Mouse (Mus musculus) midbrain, embryonic 10.5 days (tissue): ENCODE data around the gene Gm14569. TPM values are rescaled to one million over a fixed set of nuclear protein-coding genes. Genes with fewer than 3 reads are reported as not detected.

Experiments
- DNase-seq: peaks from one replicate; pipeline ENCODE4 v3.0.0-alpha.2; 2017; ENCODE audit warnings: low spot score
- H3K27ac ChIP-seq: fragments of 300-500 bp; sonication (generic); replicated peaks from 2 replicates; pipeline ENCODE4 v1.5.1; 2016; ENCODE audit warnings: mild to moderate bottlenecking
- H3K27me3 ChIP-seq: fragments of 300-500 bp; sonication (generic); 2 replicates; pipeline ENCODE4 v1.6.1; 2016; ENCODE audit warnings: low read depth, mild to moderate bottlenecking; ENCODE audit not compliant: poor library complexity, severe bottlenecking
- H3K36me3 ChIP-seq: fragments of 300-500 bp; sonication (generic); 2 replicates; pipeline ENCODE4 v1.6.1; 2016; ENCODE audit warnings: mild to moderate bottlenecking, moderate library complexity
- H3K4me1 ChIP-seq: fragments of 300-500 bp; sonication (generic); 2 replicates; pipeline ENCODE4 v1.6.1; 2016
- H3K4me3 ChIP-seq: fragments of 300-500 bp; sonication (generic); 2 replicates; pipeline ENCODE4 v1.5.1; 2016; ENCODE audit warnings: mild to moderate bottlenecking, moderate library complexity
- H3K9me3 ChIP-seq: fragments of 300-500 bp; sonication (generic); replicated peaks from 2 replicates; pipeline ENCODE4 v1.6.1; 2016; ENCODE audit warnings: mild to moderate bottlenecking
- WGBS: fragments of 180-500 bp; shearing (Covaris S2); methylation state at CpG from one replicate; pipeline ENCODE4 v1.1.7; 2016; 5-methylcytosine and 5-hydroxymethylcytosine counted together
- microRNA-seq: library from miRNA; unstranded; fragments of <30 nt; microRNA quantifications from one replicate; pipeline ENCODE4, GENCODE M21; 2017
- polyA plus RNA-seq: library from polyadenylated mRNA; unstranded; fragments of >200 nt; fragmentation: Nextera tagmentation; extraction: Ambion mirVana; gene quantifications from 2 replicates; pipeline ENCODE4 v1.2.1, GENCODE M21; 2016

The Gm14569 gene
- polyA plus RNA-seq, 1 experiment from 2014 or later = not detected

GRCm38 (mm10) chrX:36434993-36435392 lies 56.6 kb downstream of the Gm14569 start:
- WGBS = 47% methylated on average over 6 of the region's 6 CpGs
- Histone ChIP-seq H3K4me3 (no peak overlapping the region), H3K9me3 (0 out of 2 replicates have a peak, but pooled peaks cover 3% of the 10 kb centered on the region), H3K27me3 (no peaks in the 10 kb centered on the region), H3K4me1 (no peaks in the 10 kb centered on the region), H3K27ac (no peak overlapping the region), H3K36me3 (no peaks in the 10 kb centered on the region)
- DNase-seq = no peak

- no peak overlapping the region for H3K4me3 ChIP-seq
- no peaks in the 10 kb centered on the region for H3K9me3 ChIP-seq
- DNase-seq = no peak
- H3K36me3 ChIP-seq = no peaks in the 10 kb centered on the region
- WGBS = 79% methylated on average over 3 of the region's 3 CpGs
- H3K4me1 ChIP-seq = no peaks in the 10 kb centered on the region
- H3K27ac ChIP-seq = no peak overlapping the region
- no peaks in the 10 kb centered on the region for H3K27me3 ChIP-seq
Measured at GRCm38 (mm10) chrX:36419153-36419552, 72.5 kb downstream of the Gm14569 start.

DNA sequence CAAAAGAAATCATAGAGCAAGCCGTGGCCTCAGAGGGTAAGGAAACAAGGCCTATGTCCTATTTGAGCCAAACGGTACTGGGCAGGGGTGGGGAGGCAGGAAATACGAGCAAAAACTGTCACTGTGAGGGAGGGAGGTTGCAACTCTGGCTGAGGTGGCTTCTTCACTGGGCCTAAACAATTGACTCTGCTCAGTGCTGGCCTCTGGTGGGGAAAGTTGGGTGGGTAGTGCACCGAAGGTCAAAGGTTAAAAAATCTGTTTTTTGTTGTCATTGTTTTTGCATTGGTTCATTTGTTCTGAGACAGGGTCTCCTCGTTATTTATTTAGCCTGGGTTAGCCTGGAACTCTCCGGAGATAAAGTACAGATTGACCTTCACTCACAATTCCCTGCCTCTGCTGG lies 89.3 kb downstream of the Gm14569 start:
- 59% methylated on average over 6 of the region's 6 CpGs for WGBS
- Histone ChIP-seq H3K9me3 (no peaks in the 10 kb centered on the region), H3K27me3 (no peaks in the 10 kb centered on the region), H3K4me3 (no peak overlapping the region), H3K27ac (no peak overlapping the region), H3K36me3 (no peaks in the 10 kb centered on the region), H3K4me1 (no peaks in the 10 kb centered on the region)
- peak; percentile 11 for DNase-seq

DNA sequence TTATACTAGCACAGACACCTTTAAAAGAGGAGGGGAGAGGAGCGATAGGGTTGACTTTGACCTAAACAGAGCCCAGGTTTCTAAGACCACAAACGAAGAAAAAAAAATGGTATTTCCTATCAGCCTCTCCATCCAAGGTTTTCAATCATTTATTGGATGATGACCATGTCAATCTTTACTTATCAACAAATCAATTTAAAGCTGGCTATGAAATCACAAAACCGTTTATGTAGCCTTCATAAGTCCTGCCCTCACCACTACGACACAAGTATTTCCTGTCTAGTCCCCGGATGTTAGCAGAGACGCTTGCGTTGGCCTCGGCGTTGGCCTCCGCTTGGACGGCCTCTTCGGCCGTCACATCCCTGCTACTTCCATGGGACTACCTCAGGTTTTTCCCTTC lies 90.7 kb downstream of the Gm14569 start, which contains the start of gene Gm6268:
Gene Gm6268 (plus strand): TSS at position 301 of the 400 bp plus-strand sequence.
- Histone ChIP-seq H3K27ac (no peak within 1 kb of the TSS), H3K9me3 (no peaks in the 10 kb centered on the region), H3K27me3 (no peaks in the 10 kb centered on the region), H3K36me3 (no peaks in the 10 kb centered on the region), H3K4me1 (no peaks in the 10 kb centered on the region), H3K4me3 (no peak within 1 kb of the TSS)
- 92% methylated on average over 13 of the region's 13 CpGs for WGBS
- DNase-seq = no peak

DNA sequence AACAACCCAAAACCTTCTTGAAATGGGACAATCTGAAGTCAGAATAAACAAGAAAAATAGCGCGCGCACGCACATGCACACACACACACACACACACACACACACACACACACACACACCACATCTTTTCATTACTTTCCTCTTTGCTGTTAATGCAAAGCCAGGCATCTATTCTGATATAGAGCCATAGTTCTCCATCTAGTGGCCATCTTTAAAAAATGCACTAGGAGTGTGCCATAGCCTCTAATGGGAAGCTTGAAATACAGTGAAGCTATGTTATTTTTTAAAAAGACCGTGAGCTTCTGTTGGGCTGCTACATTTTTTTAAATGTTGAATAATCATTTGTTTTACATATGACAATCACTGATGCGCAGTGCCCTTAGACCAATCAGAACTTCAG lies 98.4 kb downstream of the Gm14569 start:
- 66% methylated on average over 6 of the region's 6 CpGs for WGBS
- H3K4me3 ChIP-seq = no peak overlapping the region

GRCm38 (mm10) chrX:36392672-36393071 lies 99.0 kb downstream of the Gm14569 start:
- no peak for DNase-seq
- H3K36me3 ChIP-seq = no peaks in the 10 kb centered on the region
- no peaks in the 10 kb centered on the region; the same call in 1 of the 2 replicates for H3K9me3 ChIP-seq
- H3K27ac ChIP-seq = no peak overlapping the region
- H3K4me3 ChIP-seq = no peak overlapping the region
- 77% methylated on average over 6 of the region's 6 CpGs for WGBS
- H3K4me1 ChIP-seq = no peaks in the 10 kb centered on the region
- H3K27me3 ChIP-seq = no peaks in the 10 kb centered on the region

More for the DNA sequence above, 98.4 kb downstream of the Gm14569 start:
- H3K9me3 ChIP-seq = no peaks in the 10 kb centered on the region; the same call in 1 of the 2 replicates
- no peak overlapping the region for H3K27ac ChIP-seq
- H3K36me3 ChIP-seq = no peaks in the 10 kb centered on the region
- DNase-seq = no peak
- H3K27me3 ChIP-seq = no peaks in the 10 kb centered on the region
- no peaks in the 10 kb centered on the region for H3K4me1 ChIP-seq

- Histone ChIP-seq H3K27ac (no peak overlapping the region), H3K4me1 (no peaks in the 10 kb centered on the region), H3K4me3 (no peak overlapping the region), H3K36me3 (no peaks in the 10 kb centered on the region), H3K9me3 (no peaks in the 10 kb centered on the region; the same call in 1 of the 2 replicates), H3K27me3 (no peaks in the 10 kb centered on the region)
- DNase-seq = no peak
- 71% methylated on average over 2 of the region's 2 CpGs for WGBS
Measured at GRCm38 (mm10) chrX:36390503-36390902, 101.1 kb downstream of the Gm14569 start.

GRCm38 (mm10) chrX:36389971-36390370 lies 101.7 kb downstream of the Gm14569 start:
- no peak overlapping the region for H3K27ac ChIP-seq
- no peak overlapping the region for H3K4me3 ChIP-seq
- no peaks in the 10 kb centered on the region for H3K4me1 ChIP-seq
- H3K27me3 ChIP-seq = no peaks in the 10 kb centered on the region
- WGBS = 74% methylated on average over 3 of the region's 3 CpGs
- DNase-seq = no peak
- no peaks in the 10 kb centered on the region for H3K36me3 ChIP-seq
- H3K9me3 ChIP-seq = no peaks in the 10 kb centered on the region; the same call in 1 of the 2 replicates

- H3K4me1 ChIP-seq = no peaks in the 10 kb centered on the region
- H3K27ac ChIP-seq = no peak overlapping the region
- no peaks in the 10 kb centered on the region for H3K36me3 ChIP-seq
- H3K9me3 ChIP-seq = no peaks in the 10 kb centered on the region
- DNase-seq = no peak
- H3K4me3 ChIP-seq = no peak overlapping the region
- no peaks in the 10 kb centered on the region for H3K27me3 ChIP-seq
Measured at GRCm38 (mm10) chrX:36385340-36385739, 106.3 kb downstream of the Gm14569 start.

Small RNAs within 50 kb of the gene (microRNA-seq; reads per million reads assigned to microRNA genes)
- gene Gm44485 = not detected

Other genes with a start within 250 kb of the Gm14569 start
- 0.84 and 0.88 TPM in 2 replicates for gene Lonrf3, start 163.5 kb downstream of the Gm14569 start, polyA plus RNA-seq
- gene Gm6268, start 90.5 kb downstream of the Gm14569 start, polyA plus RNA-seq = not detected in 2 replicates
- 327 and 360 TPM in 2 replicates for gene Pgrmc1, start 106.4 kb upstream of the Gm14569 start, polyA plus RNA-seq
- 3.4 and 4.1 TPM in 2 replicates for gene Akap17b, start 153.6 kb upstream of the Gm14569 start, polyA plus RNA-seq